30 mouse cellular contexts compared by ENCODE assay signal in genomic region chr12:98389618-98390017, GRCm38 (mm10).
"Had no signal": no experiment of that assay in that cellular context is flagged by ENCODE, and none has a peak within 500 bp of the region (broad histone marks: within the 10 kb centered on the region; RNA-seq: fewer than 3 reads in every experiment).

No protein-coding gene starts in this region.

- H3K4me1 ChIP-seq: hindbrain, embryonic 10.5 days; hindbrain, embryonic 12.5 days; hindbrain, embryonic 13.5 days; hindbrain, embryonic 15.5 days; intestine, embryonic 15.5 days; kidney, embryonic 15.5 days had no signal

- H3K36me3 ChIP-seq: heart, embryonic 12.5 days; heart, embryonic 13.5 days; heart, embryonic 15.5 days; hindbrain, embryonic 10.5 days; hindbrain, embryonic 12.5 days; hindbrain, embryonic 13.5 days; hindbrain, embryonic 15.5 days; intestine, embryonic 15.5 days; kidney, embryonic 15.5 days had no signal

- H3K4me2 ChIP-seq: heart, embryonic 12.5 days; heart, embryonic 13.5 days; heart, embryonic 15.5 days; hindbrain, embryonic 12.5 days; hindbrain, embryonic 13.5 days; hindbrain, embryonic 14.5 days; hindbrain, embryonic 15.5 days; intestine, embryonic 15.5 days; kidney, embryonic 15.5 days had no signal

- H3K9me3 ChIP-seq: heart, embryonic 12.5 days; heart, embryonic 13.5 days; heart, embryonic 15.5 days; hindbrain, embryonic 10.5 days; hindbrain, embryonic 12.5 days; hindbrain, embryonic 13.5 days; hindbrain, embryonic 15.5 days; intestine, embryonic 15.5 days; kidney, embryonic 15.5 days had no signal

- H3K27me3 ChIP-seq: heart, embryonic 12.5 days; heart, embryonic 13.5 days; heart, embryonic 15.5 days; hindbrain, embryonic 12.5 days; hindbrain, embryonic 13.5 days; hindbrain, embryonic 15.5 days; intestine, embryonic 15.5 days; kidney, embryonic 15.5 days had no signal

- H3K27ac ChIP-seq: heart, embryonic 13.5 days; heart, embryonic 15.5 days; hindbrain, embryonic 10.5 days; hindbrain, embryonic 12.5 days; hindbrain, embryonic 13.5 days; hindbrain, embryonic 14.5 days; hindbrain, embryonic 15.5 days; hindbrain, postnatal 0 days; intestine, embryonic 15.5 days; kidney, embryonic 15.5 days; kidney, postnatal 0 days; layer of hippocampus, adult 2 months; left cerebral cortex, adult 2 months had no signal

- H3K4me3 ChIP-seq: heart, embryonic 12.5 days; heart, embryonic 13.5 days; heart, embryonic 15.5 days; hindbrain, embryonic 10.5 days; hindbrain, embryonic 12.5 days; hindbrain, embryonic 13.5 days; hindbrain, embryonic 15.5 days; intestine, embryonic 15.5 days; kidney, embryonic 15.5 days; layer of hippocampus, adult 2 months; left cerebral cortex, adult 2 months had no signal

- H3K9ac ChIP-seq: heart, embryonic 12.5 days; heart, embryonic 13.5 days; heart, embryonic 15.5 days; hindbrain, embryonic 12.5 days; hindbrain, embryonic 13.5 days; hindbrain, embryonic 14.5 days; hindbrain, embryonic 15.5 days; intestine, embryonic 15.5 days; kidney, embryonic 15.5 days had no signal

- DNase-seq: heart, postnatal 10 days; heart, postnatal 14 days; heart, postnatal 36 days; heart, postnatal 4 days; kidney, adult 11 months; kidney, adult 18-20 months; kidney, adult 2 months; kidney, adult 8-10 months; kidney, adult 9 months; kidney, postnatal 10 days; kidney, postnatal 14 days; kidney, postnatal 25 days; kidney, postnatal 36 days; kidney, postnatal 4 days; layer of hippocampus, adult 9-11 months; layer of hippocampus, postnatal 36 days had no signal
